Mouse (Mus musculus) limb, embryonic 11.5 days (tissue): ENCODE results near the gene Gnb5. TPM values are rescaled to one million over a fixed set of nuclear protein-coding genes. Genes with fewer than 3 reads are reported as not detected.

ENCODE experiments used
- polyA plus RNA-seq: library from polyadenylated mRNA; unstranded; fragments of >200 nt; fragmentation: Nextera tagmentation; extraction: Ambion mirVana; gene quantifications from 2 replicates; pipeline ENCODE4 v1.2.1, GENCODE M21; 2014

Gene Gnb5
- polyA plus RNA-seq, 1 experiment from 2014 or later = 23.0 TPM

Other genes with a start within 250 kb of the Gnb5 start
- 20.7 and 21.0 TPM in 2 replicates for gene Myo5a, start 235.3 kb upstream of the Gnb5 start, polyA plus RNA-seq
- 0.95 and 1.4 TPM in 2 replicates for gene Myo5c, start 74.3 kb upstream of the Gnb5 start, polyA plus RNA-seq
- gene Bcl2l10, start 41.5 kb downstream of the Gnb5 start, polyA plus RNA-seq = not detected in 2 replicates
- gene Mapk6, start 103.7 kb downstream of the Gnb5 start, polyA plus RNA-seq = 151 TPM in 2 replicates
- gene Leo1, start 135.2 kb downstream of the Gnb5 start, polyA plus RNA-seq = 52.4 and 53.0 TPM in 2 replicates